Mouse (Mus musculus) lung, postnatal 0 days (tissue): ENCODE results near the gene Tmed9. TPM values are rescaled to one million over a fixed set of nuclear protein-coding genes. Genes with fewer than 3 reads are reported as not detected.

Experiments used
- ATAC-seq: fragments of 200-750 bp; cut with Nextera tagmentation; 2 replicates; pipeline ENCODE4 v1.8.0; 2017; ENCODE audit warnings: moderate library complexity
- DNase-seq: peaks from one replicate; pipeline ENCODE4 v3.0.0-alpha.2; 2016; ENCODE audit warnings: low spot score
- H3K27ac ChIP-seq: fragments of 300-500 bp; sonication (generic); 2 replicates; pipeline ENCODE4 v1.5.1; 2014; ENCODE audit warnings: antibody characterized with exemption, mild to moderate bottlenecking, low read length, mixed read lengths
- H3K27me3 ChIP-seq: fragments of 300-500 bp; sonication (generic); replicated peaks from 2 replicates; pipeline ENCODE4 v1.6.1; 2014; ENCODE audit warnings: low read length, mixed read lengths; ENCODE audit not compliant: insufficient read depth
- H3K36me3 ChIP-seq: fragments of 300-500 bp; sonication (generic); 2 replicates; pipeline ENCODE4 v1.6.1; 2014; ENCODE audit warnings: low read length, mixed read lengths; ENCODE audit not compliant: insufficient read depth
- H3K4me1 ChIP-seq: fragments of 300-500 bp; sonication (generic); 2 replicates; pipeline ENCODE4 v1.6.1; 2014; ENCODE audit warnings: antibody characterized with exemption, low read depth, low read length, mixed read lengths; ENCODE audit not compliant: insufficient read depth
- H3K4me2 ChIP-seq: fragments of 300-500 bp; sonication (generic); replicated peaks from 2 replicates; pipeline ENCODE4 v1.6.1; 2014; ENCODE audit warnings: low read depth, mild to moderate bottlenecking, low read length, moderate library complexity, mixed read lengths
- H3K4me3 ChIP-seq: fragments of 300-500 bp; sonication (generic); 2 replicates; pipeline ENCODE4 v1.5.1; 2014; ENCODE audit warnings: low read depth, low read length
- H3K9ac ChIP-seq: fragments of 300-500 bp; sonication (generic); replicated peaks from 2 replicates; pipeline ENCODE4 v1.6.1; 2014; ENCODE audit warnings: low read depth, mild to moderate bottlenecking
- H3K9me3 ChIP-seq: fragments of 300-500 bp; sonication (generic); 2 replicates; pipeline ENCODE4 v1.6.1; 2016; ENCODE audit warnings: low read length, mixed read lengths
- CTCF ChIP-seq: IDR thresholded peaks from 2 replicates; pipeline ENCODE4 v1.5.1; 2016; ENCODE audit warnings: antibody characterized with exemption, mild to moderate bottlenecking
- EP300 ChIP-seq: IDR thresholded peaks from 2 replicates; pipeline ENCODE4 v1.6.1; 2016; ENCODE audit warnings: antibody characterized with exemption, mild to moderate bottlenecking, control low read depth
- WGBS: fragments of 180-500 bp; shearing (Covaris S2); extraction: QIAGEN DNeasy Blood & Tissue Kit; methylation state at CpG from one replicate; pipeline ENCODE4 v1.1.7; 2014; 5-methylcytosine and 5-hydroxymethylcytosine counted together
- polyA plus RNA-seq: library from polyadenylated mRNA; unstranded; fragments of >200 nt; fragmentation: Nextera tagmentation; extraction: Ambion mirVana; gene quantifications from 2 replicates; pipeline ENCODE4 v1.2.1, GENCODE M21; 2015

The Tmed9 gene
- 112 and 113 TPM in 2 replicates for polyA plus RNA-seq

GRCm38 (mm10) chr13:55573432-55573831 lies at the start of gene Tmed9:
Gene Tmed9, plus strand, starts transcription at chr13:55573732.
- Histone ChIP-seq H3K9me3 (no peaks in the 10 kb centered on the region), H3K27ac (no peak within 1 kb of the TSS), H3K36me3 (no peaks in the 10 kb centered on the region), H3K9ac (no peak within 1 kb of the TSS), H3K4me1 (peaks cover 9% of the 10 kb centered on the region; the same call in 1 of the 2 replicates), H3K4me2 (no peak within 1 kb of the TSS), H3K4me3 (no peak within 1 kb of the TSS), H3K27me3 (no peaks in the 10 kb centered on the region)
- 100% methylated on average over 2 of the region's 2 CpGs for WGBS
- no peak for DNase-seq
- ATAC-seq = no peak
- TF ChIP-seq CTCF (no peak), EP300 (no peak)

- H3K36me3 ChIP-seq = no peaks in the 10 kb centered on the region
- WGBS = 86% methylated on average over 23 of the region's 23 CpGs
- no peaks in the 10 kb centered on the region for H3K27me3 ChIP-seq
- H3K4me2 ChIP-seq = no peak overlapping the region
- TF ChIP-seq CTCF (no peak), EP300 (no peak)
- H3K9me3 ChIP-seq = no peaks in the 10 kb centered on the region
- ATAC-seq (no peak), DNase-seq (no peak)
- no peak overlapping the region for H3K27ac ChIP-seq
- H3K9ac ChIP-seq = no peak overlapping the region
- H3K4me3 ChIP-seq = no peak overlapping the region
- H3K4me1 ChIP-seq = no peaks in the 10 kb centered on the region
These were observed 49.5 kb upstream of the Tmed9 start for GRCm38 (mm10) chr13:55523951-55524600.

- Histone ChIP-seq H3K4me1 (no peaks in the 10 kb centered on the region), H3K36me3 (peaks cover 10% of the 10 kb centered on the region; the same call in 1 of the 2 replicates), H3K27me3 (no peaks in the 10 kb centered on the region), H3K9me3 (no peaks in the 10 kb centered on the region), H3K27ac (no peak overlapping the region), H3K9ac (no peak overlapping the region), H3K4me2 (no peak overlapping the region), H3K4me3 (no peak overlapping the region)
- DNase-seq (no peak), ATAC-seq (no peak)
- TF ChIP-seq EP300 (no peak), CTCF (no peak)
- 75% methylated on average over 16 of the region's 16 CpGs for WGBS
These were observed 47.6 kb upstream of the Tmed9 start for GRCm38 (mm10) chr13:55525733-55526553.

GRCm38 (mm10) chr13:55527212-55527611 lies 46.3 kb upstream of the Tmed9 start:
- no peak overlapping the region for H3K27ac ChIP-seq
- no peak for TF ChIP-seq CTCF
- no peak for TF ChIP-seq EP300
- WGBS = 69% methylated on average over 16 of the region's 16 CpGs
- DNase-seq (no peak), ATAC-seq (no peak)
- H3K9ac ChIP-seq = no peak overlapping the region
- H3K4me2 ChIP-seq = 0 out of 2 replicates have a peak overlapping the region, but pooled peaks have one; percentile 11
- peaks cover 21% of the 10 kb centered on the region; the same call in 1 of the 2 replicates for H3K36me3 ChIP-seq
- no peak overlapping the region for H3K4me3 ChIP-seq
- H3K27me3 ChIP-seq = no peaks in the 10 kb centered on the region
- H3K4me1 ChIP-seq = no peaks in the 10 kb centered on the region
- no peaks in the 10 kb centered on the region for H3K9me3 ChIP-seq

GRCm38 (mm10) chr13:55527834-55528772 lies 45.4 kb upstream of the Tmed9 start:
- ATAC-seq = peak; percentile 35
- Histone ChIP-seq H3K27me3 (no peaks in the 10 kb centered on the region), H3K4me1 (no peaks in the 10 kb centered on the region), H3K9me3 (no peaks in the 10 kb centered on the region), H3K4me3 (no peak overlapping the region), H3K4me2 (0 out of 2 replicates have a peak overlapping the region, but pooled peaks have one; percentile 11), H3K27ac (no peak overlapping the region), H3K36me3 (peaks cover 22% of the 10 kb centered on the region; the same call in 1 of the 2 replicates), H3K9ac (no peak overlapping the region)
- no peak for TF ChIP-seq EP300
- TF ChIP-seq CTCF = no peak
- peak; percentile 46 for DNase-seq
- 64% methylated on average over 17 of the region's 18 CpGs for WGBS
